Mouse (Mus musculus) small intestine, adult 2 months (tissue): ENCODE measurements around the gene 4632433K11Rik.

Experiments
- CTCF ChIP-seq: fragments of 200-500 bp; IDR thresholded peaks from 2 replicates; pipeline ENCODE4 v1.5.1; 2012; ENCODE audit warnings: low read depth, mild to moderate bottlenecking, control low read depth, inconsistent platforms, low read length, moderate library complexity, mixed read lengths; ENCODE audit not compliant: insufficient replicate concordance, insufficient read length; ENCODE audit errors: extremely low read depth
- POLR2A ChIP-seq: fragments of 200-500 bp; IDR thresholded peaks from 2 replicates; pipeline ENCODE4 v1.6.1; 2012; ENCODE audit warnings: low read depth, mild to moderate bottlenecking, control low read depth, inconsistent platforms, low read length, moderate library complexity

DNA sequence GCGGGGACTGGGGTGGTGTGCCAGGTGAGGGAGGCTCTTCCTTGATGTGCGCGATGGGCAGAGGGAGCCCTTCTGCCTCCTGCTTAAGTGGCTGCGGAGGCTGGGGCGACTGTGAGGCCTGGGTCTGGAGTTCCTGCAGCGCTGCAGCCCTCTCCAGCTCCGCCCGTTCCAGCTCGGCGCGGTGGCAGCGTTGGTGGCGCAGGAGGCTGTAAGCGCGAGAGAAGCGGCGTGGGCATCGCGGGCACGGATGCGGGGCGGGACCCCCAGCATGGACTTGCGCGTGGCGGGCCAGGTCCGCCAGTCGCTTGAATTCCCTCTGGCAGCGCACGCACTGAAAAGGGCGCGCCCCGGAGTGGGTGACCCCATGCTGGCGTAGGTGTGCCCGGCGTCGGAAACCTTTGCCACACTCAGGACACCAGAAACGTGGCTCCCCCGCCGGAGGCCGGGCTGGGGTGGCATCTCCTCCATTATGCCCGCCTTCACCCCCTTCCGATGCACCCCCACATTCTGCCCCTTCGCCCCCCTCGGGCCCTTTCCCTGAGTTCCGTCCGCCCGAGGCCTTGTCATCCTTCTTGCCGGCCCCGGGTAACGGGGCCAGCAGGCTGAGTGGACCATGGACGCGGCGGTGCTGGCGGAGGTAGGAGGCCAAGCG lies 40.4 kb upstream of the 4632433K11Rik start:
- TF ChIP-seq CTCF (no peak), POLR2A (no peak)
